Mouse (Mus musculus): ENCODE data around the gene Ccpg1os. TPM values are rescaled to one million over a fixed set of nuclear protein-coding genes. Genes with fewer than 3 reads are reported as not detected.
A peak's percentile ranks its signal among the peaks of the same experiment; 100 is the strongest.

The Ccpg1os gene
- polyA plus RNA-seq, 1 experiment, result 7.7 TPM

- no peak overlapping the region for H3K4me3 ChIP-seq (ENCODE audit: insufficient read depth, low read length)
- no peak for TF ChIP-seq POLR2A (IDR thresholded peaks at IDR 0.05; ENCODE audit: borderline replicate concordance, low read depth, low read length)
- TF ChIP-seq CTCF (IDR thresholded peaks at IDR 0.05; ENCODE audit: low read depth, low read length), result no peak
- no peak overlapping the region for H3K27ac ChIP-seq (ENCODE audit: insufficient read depth, low read depth, low read length)
- H3K4me1 ChIP-seq (ENCODE audit: control insufficient read depth, insufficient read depth, low read length), result peaks cover 44% of the 10 kb centered on the region
These were observed 3.5 kb upstream of the Ccpg1os start for GRCm38 (mm10) chr9:72988706-72989105.

DNA sequence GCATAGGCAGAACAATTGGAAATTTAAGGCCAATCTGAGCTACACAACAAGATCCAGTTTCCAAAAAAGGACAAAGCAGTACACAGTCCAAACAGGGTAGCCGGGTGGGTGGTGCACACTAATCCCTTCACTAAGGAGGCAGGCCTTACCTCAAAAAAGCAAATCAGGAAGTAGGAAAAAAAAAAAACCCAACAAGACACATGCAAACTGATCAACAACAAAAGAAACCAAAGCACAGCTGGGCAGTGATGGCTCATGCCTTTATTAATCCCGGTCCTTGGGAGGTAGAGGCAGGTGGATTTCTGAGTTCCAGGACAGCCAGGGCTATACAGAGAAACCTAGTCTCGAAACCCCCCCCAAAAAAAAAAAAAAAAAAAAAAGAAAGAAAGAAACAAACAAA, 2.5 kb upstream of the Ccpg1os start:
- Histone ChIP-seq H3K27ac (ENCODE audit: insufficient read depth, low read depth, low read length) (no peak overlapping the region), H3K4me3 (ENCODE audit: insufficient read depth, low read length) (no peak overlapping the region), H3K4me1 (ENCODE audit: control insufficient read depth, insufficient read depth, low read length) (peaks cover 39% of the 10 kb centered on the region)
- TF ChIP-seq CTCF (IDR thresholded peaks at IDR 0.05; ENCODE audit: low read depth, low read length), result no peak
- no peak for TF ChIP-seq POLR2A (IDR thresholded peaks at IDR 0.05; ENCODE audit: borderline replicate concordance, low read depth, low read length)

- peaks cover 22% of the 10 kb centered on the region for H3K4me1 ChIP-seq (ENCODE audit: control insufficient read depth, insufficient read depth, low read length)
- no peak overlapping the region for H3K27ac ChIP-seq (ENCODE audit: insufficient read depth, low read depth, low read length)
- no peak overlapping the region for H3K4me3 ChIP-seq (ENCODE audit: insufficient read depth, low read length)
- no peak for TF ChIP-seq POLR2A (IDR thresholded peaks at IDR 0.05; ENCODE audit: borderline replicate concordance, low read depth, low read length)
- TF ChIP-seq CTCF (IDR thresholded peaks at IDR 0.05; ENCODE audit: low read depth, low read length), result no peak
These were observed 2.1 kb downstream of the Ccpg1os start for GRCm38 (mm10) chr9:72983066-72983465.

DNA sequence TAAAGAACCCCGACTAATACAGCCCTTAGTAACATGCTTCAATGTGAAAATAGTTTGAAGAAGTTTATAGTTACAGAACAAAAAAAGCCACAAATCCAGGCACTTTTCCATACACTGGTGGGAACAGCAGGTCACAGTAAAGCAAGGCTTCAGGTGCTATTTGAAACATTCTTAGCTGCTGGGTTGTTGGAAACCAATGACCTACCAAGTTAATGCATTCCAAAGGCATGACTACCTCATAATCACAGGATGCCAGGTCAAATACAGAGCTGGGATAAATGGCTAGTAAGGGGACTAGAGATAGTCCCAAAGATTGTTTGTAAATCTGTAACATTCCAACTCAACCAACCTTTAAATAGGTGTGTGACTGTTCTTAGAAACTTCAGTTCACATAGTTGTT, 9.9 kb downstream of the Ccpg1os start:
- Histone ChIP-seq H3K4me3 (ENCODE audit: insufficient read depth, low read length) (no peak overlapping the region), H3K27ac (ENCODE audit: insufficient read depth, low read depth, low read length) (no peak overlapping the region), H3K4me1 (ENCODE audit: control insufficient read depth, insufficient read depth, low read length) (peaks cover 13% of the 10 kb centered on the region)
- no peak for TF ChIP-seq POLR2A (IDR thresholded peaks at IDR 0.05; ENCODE audit: borderline replicate concordance, low read depth, low read length)
- no peak for TF ChIP-seq CTCF (IDR thresholded peaks at IDR 0.05; ENCODE audit: low read depth, low read length)

DNA sequence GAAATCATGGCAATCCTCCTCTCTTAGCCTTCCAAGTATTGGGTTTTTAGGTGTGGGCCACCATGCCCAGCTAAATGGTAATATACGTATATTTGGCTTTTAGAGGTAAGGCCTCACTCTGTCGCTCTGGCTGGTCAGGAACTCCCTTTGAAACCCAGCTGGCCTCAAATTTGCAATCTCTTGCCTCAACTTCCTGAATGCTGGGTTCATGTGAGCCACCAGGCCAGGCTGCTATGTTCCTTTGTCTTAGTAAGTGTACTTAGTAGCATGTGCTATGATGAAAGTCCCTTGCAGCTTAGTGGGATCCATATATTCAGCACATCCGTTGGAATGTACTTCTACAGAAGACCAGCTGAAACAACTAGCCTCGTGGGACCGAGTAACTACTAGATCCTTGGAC, 10.4 kb downstream of the Ccpg1os start:
- TF ChIP-seq POLR2A (IDR thresholded peaks at IDR 0.05; ENCODE audit: borderline replicate concordance, low read depth, low read length), result no peak
- Histone ChIP-seq H3K4me3 (ENCODE audit: insufficient read depth, low read length) (no peak overlapping the region), H3K27ac (ENCODE audit: insufficient read depth, low read depth, low read length) (no peak overlapping the region), H3K4me1 (ENCODE audit: control insufficient read depth, insufficient read depth, low read length) (peaks cover 8% of the 10 kb centered on the region)

GRCm38 (mm10) chr9:72972984-72973383, 12.2 kb downstream of the Ccpg1os start:
- H3K4me3 ChIP-seq (ENCODE audit: insufficient read depth, low read length), result no peak overlapping the region
- peaks cover 11% of the 10 kb centered on the region for H3K4me1 ChIP-seq (ENCODE audit: control insufficient read depth, insufficient read depth, low read length)
- TF ChIP-seq CTCF (IDR thresholded peaks at IDR 0.05; ENCODE audit: low read depth, low read length) (no peak), POLR2A (IDR thresholded peaks at IDR 0.05; ENCODE audit: borderline replicate concordance, low read depth, low read length) (no peak)
- no peak overlapping the region for H3K27ac ChIP-seq (ENCODE audit: insufficient read depth, low read depth, low read length)

GRCm38 (mm10) chr9:72972435-72972834, 12.7 kb downstream of the Ccpg1os start:
- TF ChIP-seq CTCF (IDR thresholded peaks at IDR 0.05; ENCODE audit: low read depth, low read length) (no peak), POLR2A (IDR thresholded peaks at IDR 0.05; ENCODE audit: borderline replicate concordance, low read depth, low read length) (no peak)
- Histone ChIP-seq H3K4me1 (ENCODE audit: control insufficient read depth, insufficient read depth, low read length) (peaks cover 13% of the 10 kb centered on the region), H3K4me3 (ENCODE audit: insufficient read depth, low read length) (no peak overlapping the region), H3K27ac (ENCODE audit: insufficient read depth, low read depth, low read length) (no peak overlapping the region)

DNA sequence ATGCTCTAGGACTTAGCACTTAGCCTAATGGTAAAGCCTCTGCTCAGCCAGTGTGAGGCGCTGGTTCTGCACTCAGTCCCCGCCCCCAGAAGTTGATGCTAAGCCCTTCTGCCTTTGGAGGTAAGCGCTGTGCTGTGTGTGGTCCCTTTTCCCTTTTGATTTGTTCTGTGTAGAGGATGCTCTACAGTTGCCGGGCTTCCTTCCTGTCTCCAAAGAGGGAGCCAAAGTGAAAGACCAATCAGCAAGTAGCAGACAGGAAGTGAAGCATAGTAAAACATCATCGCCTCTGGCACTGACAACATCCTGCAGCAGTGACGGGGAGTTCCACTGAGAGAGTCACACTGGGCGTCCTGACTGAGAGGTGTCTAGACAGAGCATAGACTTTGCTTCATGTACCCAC, 15.3 kb downstream of the Ccpg1os start:
- no peak for TF ChIP-seq POLR2A (IDR thresholded peaks at IDR 0.05; ENCODE audit: borderline replicate concordance, low read depth, low read length)
- TF ChIP-seq CTCF (IDR thresholded peaks at IDR 0.05; ENCODE audit: low read depth, low read length), result 0 out of 2 replicates have a peak, but pooled peaks have one; percentile 18
- H3K27ac ChIP-seq (ENCODE audit: insufficient read depth, low read depth, low read length), result no peak overlapping the region
- H3K4me3 ChIP-seq (ENCODE audit: insufficient read depth, low read length), result no peak overlapping the region
- H3K4me1 ChIP-seq (ENCODE audit: control insufficient read depth, insufficient read depth, low read length), result peaks cover 18% of the 10 kb centered on the region

DNA sequence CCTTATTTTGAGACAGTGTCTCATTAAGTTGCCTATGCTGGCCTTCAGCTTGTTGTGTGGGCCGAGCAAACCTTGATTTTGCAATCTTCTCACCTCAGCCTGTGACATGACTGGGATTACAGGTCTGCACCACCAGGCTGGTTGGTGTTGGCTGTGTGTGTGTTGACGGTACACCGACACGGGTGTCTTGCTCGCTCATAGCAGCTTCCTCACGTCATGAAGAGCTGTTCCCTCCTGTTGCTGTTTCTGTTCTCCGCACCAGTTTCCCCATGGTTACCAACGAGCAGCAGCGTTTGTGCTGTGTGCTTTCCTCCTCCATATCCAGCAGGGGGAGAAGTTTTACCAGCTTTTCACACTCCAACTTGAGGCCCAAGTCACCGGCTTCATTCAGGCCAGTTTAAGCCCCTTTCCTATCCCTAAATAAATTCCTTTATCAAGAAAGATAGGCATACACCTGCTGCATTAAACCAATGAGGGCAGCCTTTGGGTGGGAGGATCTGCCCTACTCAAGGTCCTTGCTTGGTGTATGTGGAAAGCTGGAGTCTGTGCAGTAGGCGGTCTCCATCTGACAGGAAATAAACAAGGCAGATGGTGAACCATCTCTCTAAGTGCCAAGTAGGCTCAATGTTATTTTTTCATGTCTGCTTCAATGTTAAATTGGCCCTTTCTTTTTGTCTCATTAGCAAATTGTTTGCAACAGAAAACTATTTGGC, 16.7 kb downstream of the Ccpg1os start:
- Histone ChIP-seq H3K4me3 (ENCODE audit: insufficient read depth, low read length) (peak overlapping the region; percentile 29), H3K27ac (ENCODE audit: insufficient read depth, low read depth, low read length) (peak overlapping the region; percentile 52), H3K4me1 (ENCODE audit: control insufficient read depth, insufficient read depth, low read length) (peaks cover 21% of the 10 kb centered on the region)
- TF ChIP-seq CTCF (IDR thresholded peaks at IDR 0.05; ENCODE audit: low read depth, low read length), result peak; percentile 74
- TF ChIP-seq POLR2A (IDR thresholded peaks at IDR 0.05; ENCODE audit: borderline replicate concordance, low read depth, low read length), result no peak

DNA sequence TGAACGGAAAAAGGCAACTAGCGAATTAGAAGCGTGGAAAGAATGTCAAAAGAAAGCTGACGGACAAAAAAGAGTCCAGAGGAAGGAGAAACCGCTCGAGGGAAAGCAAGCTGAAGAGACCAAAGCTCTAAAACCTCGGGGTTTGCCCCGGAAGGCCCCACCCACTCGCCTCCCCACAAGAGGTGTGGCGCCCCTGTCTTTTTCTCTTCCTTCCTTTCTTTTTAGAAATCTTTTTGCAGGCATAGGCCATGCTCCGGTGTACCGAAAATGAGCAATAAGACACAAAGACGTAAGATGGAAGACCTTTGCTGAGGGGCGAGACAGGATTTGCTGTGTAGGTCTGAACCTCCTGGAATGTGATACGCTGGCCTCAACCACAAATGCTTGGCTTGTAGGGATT, 23.2 kb downstream of the Ccpg1os start:
- TF ChIP-seq CTCF (IDR thresholded peaks at IDR 0.05; ENCODE audit: low read depth, low read length) (no peak), POLR2A (IDR thresholded peaks at IDR 0.05; ENCODE audit: borderline replicate concordance, low read depth, low read length) (no peak)
- peaks cover 22% of the 10 kb centered on the region for H3K4me1 ChIP-seq (ENCODE audit: control insufficient read depth, insufficient read depth, low read length)
- no peak overlapping the region for H3K27ac ChIP-seq (ENCODE audit: insufficient read depth, low read depth, low read length)
- no peak overlapping the region for H3K4me3 ChIP-seq (ENCODE audit: insufficient read depth, low read length)
